Mouse (Mus musculus) CH12.LX (cell line): ENCODE measurements around the gene Tubb1. TPM values are rescaled to one million over a fixed set of nuclear protein-coding genes. Genes with fewer than 3 reads are reported as not detected.

Experiments
- DNase-seq: peaks from one replicate; pipeline ENCODE4 v3.0.0-alpha.2; 2013; ENCODE audit errors: extremely low read depth
- H3K27ac ChIP-seq: 2 replicates; pipeline ENCODE4 v1.5.1; 2012; ENCODE audit warnings: low read depth, mild to moderate bottlenecking, control low read depth, moderate library complexity; ENCODE audit not compliant: insufficient read depth
- H3K27me3 ChIP-seq: replicated peaks from 2 replicates; pipeline ENCODE3; 2012; ENCODE audit warnings: inconsistent platforms
- H3K36me3 ChIP-seq, 2 experiments: replicated peaks in 1 of 2; 2 replicates each; pipeline versions ENCODE3 to v1.6.1; 2012; ENCODE audit warnings: inconsistent platforms in 1 of 2, low read length in 1 of 2, mild to moderate bottlenecking in 1 of 2, mixed read lengths in 1 of 2, moderate library complexity in 1 of 2; ENCODE audit not compliant: control insufficient read depth in 1 of 2, insufficient read depth in 1 of 2
- H3K4me1 ChIP-seq, 2 experiments: 2 replicates each; pipeline ENCODE4 v1.6.1; 2012; ENCODE audit warnings: inconsistent platforms in 1 of 2, moderate library complexity in 1 of 2; ENCODE audit not compliant: insufficient read depth in 2 of 2, control insufficient read depth in 1 of 2
- H3K4me2 ChIP-seq: 2 replicates; pipeline ENCODE4 v1.6.1; 2012; ENCODE audit warnings: low read depth, mild to moderate bottlenecking, control low read depth; ENCODE audit not compliant: poor library complexity, insufficient read depth, severe bottlenecking
- H3K4me3 ChIP-seq, 3 experiments: fragments of 150-350 bp in 1 of 3; sonication (generic) in 1 of 3; replicated peaks in 1 of 3; 2 replicates each; pipeline versions ENCODE3 to v1.5.1; 2011 to 2012; ENCODE audit warnings: low read depth in 2 of 3, low read length in 2 of 3, mild to moderate bottlenecking in 2 of 3, moderate library complexity in 2 of 3, control low read depth in 1 of 3, improper control_type of control experiment in 1 of 3, inconsistent platforms in 1 of 3, mixed read lengths in 1 of 3; ENCODE audit not compliant: poor library complexity in 1 of 3
- H3K79me2 ChIP-seq: replicated peaks from 2 replicates; pipeline ENCODE4 v1.6.1; 2012; ENCODE audit warnings: mild to moderate bottlenecking, moderate library complexity; ENCODE audit not compliant: control insufficient read depth, poor library complexity, insufficient read depth, severe bottlenecking; ENCODE audit errors: extremely low read depth
- H3K9ac ChIP-seq: 2 replicates; pipeline ENCODE4 v1.6.1; 2012; ENCODE audit warnings: low read depth, mild to moderate bottlenecking, control low read depth, moderate library complexity; ENCODE audit not compliant: insufficient read depth
- H3K9me3 ChIP-seq: replicated peaks from 2 replicates; pipeline ENCODE3; 2012; ENCODE audit warnings: low read length, inconsistent platforms, mixed read lengths
- BHLHE40 ChIP-seq: IDR thresholded peaks from 2 replicates; pipeline ENCODE4 v1.6.1; 2011; ENCODE audit warnings: mild to moderate bottlenecking, low read depth, low read length, improper control_type of control experiment
- CHD1 ChIP-seq: IDR thresholded peaks from 2 replicates; pipeline ENCODE4 v1.6.1; 2012; ENCODE audit warnings: low read depth, low read length, improper control_type of control experiment, inconsistent platforms
- CHD2 ChIP-seq: IDR thresholded peaks from 2 replicates; pipeline ENCODE4 v1.6.1; 2011; ENCODE audit warnings: low read length, improper control_type of control experiment
- CTCF ChIP-seq, 2 experiments: IDR thresholded peaks in 1 of 2; conservative IDR thresholded peaks in 1 of 2; 2 replicates each; pipeline ENCODE4 v1.5.1; 2011 to 2012; ENCODE audit warnings: low read depth in 2 of 2, low read length in 2 of 2, improper control_type of control experiment in 1 of 2, inconsistent platforms in 1 of 2, mild to moderate bottlenecking in 1 of 2, moderate library complexity in 1 of 2
- E2F4 ChIP-seq: IDR thresholded peaks from 2 replicates; pipeline ENCODE4 v1.6.1; 2011; ENCODE audit warnings: low read depth, low read length, improper control_type of control experiment; ENCODE audit not compliant: insufficient replicate concordance
- ELF1 ChIP-seq: IDR thresholded peaks from 2 replicates; pipeline ENCODE4 v1.6.1; 2014; ENCODE audit warnings: low read depth, mild to moderate bottlenecking, inconsistent platforms, low read length, improper control_type of control experiment
- EP300 ChIP-seq: IDR thresholded peaks from 2 replicates; pipeline ENCODE4 v1.6.1; 2011; ENCODE audit warnings: low read length, improper control_type of control experiment
- ETS1 ChIP-seq: conservative IDR thresholded peaks from 2 replicates; pipeline ENCODE4 v1.6.1; 2012; ENCODE audit warnings: low read depth, mild to moderate bottlenecking, inconsistent platforms, low read length, improper control_type of control experiment, moderate library complexity
- GABPA ChIP-seq: IDR thresholded peaks from 2 replicates; pipeline ENCODE4 v1.6.1; 2012; ENCODE audit warnings: low read depth, low read length, improper control_type of control experiment, inconsistent platforms; ENCODE audit not compliant: insufficient replicate concordance
- HCFC1 ChIP-seq: IDR thresholded peaks from 2 replicates; pipeline ENCODE4 v1.6.1; 2012; ENCODE audit warnings: low read depth, mild to moderate bottlenecking, inconsistent platforms, low read length, improper control_type of control experiment
- JUN ChIP-seq: IDR thresholded peaks from 2 replicates; pipeline ENCODE4 v1.6.1; 2011; ENCODE audit warnings: low read depth, mild to moderate bottlenecking, low read length, improper control_type of control experiment, moderate library complexity; ENCODE audit not compliant: insufficient read depth
- JUND ChIP-seq: conservative IDR thresholded peaks from 2 replicates; pipeline ENCODE4 v1.6.1; 2011; ENCODE audit warnings: low read depth, low read length, improper control_type of control experiment
- KAT2A ChIP-seq: IDR thresholded peaks from 2 replicates; pipeline ENCODE4 v1.6.1; 2012; ENCODE audit warnings: low read length, improper control_type of control experiment, inconsistent platforms; ENCODE audit not compliant: insufficient replicate concordance
- MAFK ChIP-seq: IDR thresholded peaks from 2 replicates; pipeline ENCODE4 v1.6.1; 2011; ENCODE audit warnings: low read length, improper control_type of control experiment; ENCODE audit not compliant: insufficient replicate concordance
- MAX ChIP-seq: IDR thresholded peaks from 2 replicates; pipeline ENCODE4 v1.6.1; 2011; ENCODE audit warnings: low read length, improper control_type of control experiment
- MAZ ChIP-seq: IDR thresholded peaks from 2 replicates; pipeline ENCODE4 v1.6.1; 2012; ENCODE audit warnings: low read depth, mild to moderate bottlenecking, inconsistent platforms, low read length, improper control_type of control experiment, moderate library complexity
- MYC ChIP-seq: IDR thresholded peaks from 2 replicates; pipeline ENCODE4 v1.6.1; 2011; ENCODE audit warnings: low read depth, mild to moderate bottlenecking, improper control_type of control experiment, low read length
- NRF1 ChIP-seq: IDR thresholded peaks from 2 replicates; pipeline ENCODE4 v1.6.1; 2014; ENCODE audit warnings: low read depth, mild to moderate bottlenecking, inconsistent platforms, low read length, improper control_type of control experiment, moderate library complexity
- PAX5 ChIP-seq: IDR thresholded peaks from 2 replicates; pipeline ENCODE4 v1.6.1; 2012; ENCODE audit warnings: low read length, inconsistent platforms, mixed read lengths
- RAD21 ChIP-seq: IDR thresholded peaks from 2 replicates; pipeline ENCODE4 v1.6.1; 2011; ENCODE audit warnings: low read depth, mild to moderate bottlenecking, low read length, improper control_type of control experiment, moderate library complexity
- RCOR1 ChIP-seq: conservative IDR thresholded peaks from 2 replicates; pipeline ENCODE4 v1.6.1; 2012; ENCODE audit warnings: low read depth, mild to moderate bottlenecking, inconsistent platforms, low read length, improper control_type of control experiment
- SIN3A ChIP-seq: IDR thresholded peaks from 2 replicates; pipeline ENCODE4 v1.6.1; 2012; ENCODE audit warnings: low read length, improper control_type of control experiment, inconsistent platforms
- TBP ChIP-seq: conservative IDR thresholded peaks from 2 replicates; pipeline ENCODE4 v1.6.1; 2011; ENCODE audit warnings: low read depth, low read length, improper control_type of control experiment
- TCF12 ChIP-seq: IDR thresholded peaks from 2 replicates; pipeline ENCODE4 v1.6.1; 2014; ENCODE audit warnings: low read depth, mild to moderate bottlenecking, inconsistent platforms, low read length, improper control_type of control experiment
- USF1 ChIP-seq: IDR thresholded peaks from 2 replicates; pipeline ENCODE4 v1.6.1; 2014; ENCODE audit warnings: low read depth, mild to moderate bottlenecking, inconsistent platforms, low read length, improper control_type of control experiment
- USF2 ChIP-seq: conservative IDR thresholded peaks from 2 replicates; pipeline ENCODE4 v1.6.1; 2011; ENCODE audit warnings: low read depth, low read length, improper control_type of control experiment
- ZC3H11A ChIP-seq: IDR thresholded peaks from 2 replicates; pipeline ENCODE4 v1.6.1; 2012; ENCODE audit warnings: low read depth, mild to moderate bottlenecking, inconsistent platforms, low read length, improper control_type of control experiment
- ZKSCAN1 ChIP-seq: IDR thresholded peaks from 2 replicates; pipeline ENCODE4 v1.6.1; 2012; ENCODE audit warnings: low read depth, inconsistent platforms, low read length, improper control_type of control experiment, borderline replicate concordance
- ZMIZ1 ChIP-seq: IDR thresholded peaks from 2 replicates; pipeline ENCODE4 v1.6.1; 2012; ENCODE audit warnings: low read depth, mild to moderate bottlenecking, inconsistent platforms, low read length, improper control_type of control experiment
- ZNF384 ChIP-seq: IDR thresholded peaks from 2 replicates; pipeline ENCODE4 v1.6.1; 2012; ENCODE audit warnings: low read depth, low read length, improper control_type of control experiment, inconsistent platforms
- dilution Hi-C: fragments of 300-500 bp; cut with MboI; formaldehyde crosslinking; loops from 2 replicates; pipeline ENCODE4 v1.14.3; 2020; ENCODE audit warnings: low sequenced_read_pairs; ENCODE audit not compliant: extremely low pct_unique_long_range_greater_than_20kb, extremely low pct_ligation_motif_present
- in situ Hi-C: fragments of 300-500 bp; cut with MboI; formaldehyde crosslinking; loops from 3 replicates; pipeline ENCODE4 v1.14.3; 2019; ENCODE audit warnings: low sequenced_read_pairs, low pct_ligation_motif_present, low pct_unique_long_range_greater_than_20kb, mixed read lengths
- polyA plus RNA-seq: library from polyadenylated mRNA; unstranded; fragments of >175 nt; gene quantifications from 2 replicates; pipeline ENCODE4 v1.2.1, GENCODE M21; 2012; ENCODE audit warnings: low read depth; ENCODE audit not compliant: insufficient read length
- total RNA-seq, 2 experiments: library from RNA; depleted of rRNA; stranded (reverse); fragments of 300-350 nt in 1 of 2; fragments of >200 nt in 1 of 2; gene quantifications; 2 replicates each; pipeline ENCODE4 v1.2.3; 2012 to 2014

The Tubb1 gene
- total and polyA plus RNA-seq, 3 experiments: not detected

DNA sequence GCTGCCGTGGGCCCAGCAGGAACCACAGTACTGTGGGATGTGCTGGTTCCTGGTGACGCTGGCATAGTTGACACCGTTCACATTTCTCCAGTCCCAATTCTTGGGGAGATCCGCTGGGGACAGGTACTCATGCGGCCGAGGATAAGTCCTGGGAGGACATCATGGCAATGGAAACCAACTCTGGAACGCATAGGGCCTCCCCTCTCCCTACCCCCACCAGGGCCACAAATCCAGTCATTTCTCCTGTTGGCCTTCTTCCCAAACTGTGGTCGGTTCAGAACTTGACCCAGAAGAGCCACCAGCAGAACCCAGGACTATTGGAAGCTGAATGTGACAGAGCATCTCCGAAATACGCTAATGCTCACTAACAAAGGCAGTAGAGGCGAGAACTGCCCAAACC, 12.3 kb upstream of the Tubb1 start:
- H3K4me1 ChIP-seq: peaks cover 34 to 74% of the 10 kb centered on the region in 2 experiments
- peak overlapping the region; percentile 67 for H3K4me2 ChIP-seq
- H3K36me3 ChIP-seq: peaks cover 25 to 36% of the 10 kb centered on the region in 2 experiments
- TF ChIP-seq TCF12: no peak
- no peak for TF ChIP-seq RAD21
- TF ChIP-seq BHLHE40: 0 out of 2 replicates have a peak, but pooled peaks have one; percentile 1
- TF ChIP-seq, all 38 proteins: peak for 1
- H3K79me2 ChIP-seq: peaks cover 29% of the 10 kb centered on the region
- dilution Hi-C loops (no loop called here), in situ Hi-C loops (no loop called here)
- peak overlapping the region; percentile 61 for H3K9ac ChIP-seq
- peak overlapping the region; percentile 73 to 97 (median 96) for H3K4me3 ChIP-seq
- no peaks in the 10 kb centered on the region for H3K9me3 ChIP-seq
- DNase-seq: no peak
- H3K27me3 ChIP-seq: no peaks in the 10 kb centered on the region
- H3K27ac ChIP-seq: peak overlapping the region; percentile 20

DNA sequence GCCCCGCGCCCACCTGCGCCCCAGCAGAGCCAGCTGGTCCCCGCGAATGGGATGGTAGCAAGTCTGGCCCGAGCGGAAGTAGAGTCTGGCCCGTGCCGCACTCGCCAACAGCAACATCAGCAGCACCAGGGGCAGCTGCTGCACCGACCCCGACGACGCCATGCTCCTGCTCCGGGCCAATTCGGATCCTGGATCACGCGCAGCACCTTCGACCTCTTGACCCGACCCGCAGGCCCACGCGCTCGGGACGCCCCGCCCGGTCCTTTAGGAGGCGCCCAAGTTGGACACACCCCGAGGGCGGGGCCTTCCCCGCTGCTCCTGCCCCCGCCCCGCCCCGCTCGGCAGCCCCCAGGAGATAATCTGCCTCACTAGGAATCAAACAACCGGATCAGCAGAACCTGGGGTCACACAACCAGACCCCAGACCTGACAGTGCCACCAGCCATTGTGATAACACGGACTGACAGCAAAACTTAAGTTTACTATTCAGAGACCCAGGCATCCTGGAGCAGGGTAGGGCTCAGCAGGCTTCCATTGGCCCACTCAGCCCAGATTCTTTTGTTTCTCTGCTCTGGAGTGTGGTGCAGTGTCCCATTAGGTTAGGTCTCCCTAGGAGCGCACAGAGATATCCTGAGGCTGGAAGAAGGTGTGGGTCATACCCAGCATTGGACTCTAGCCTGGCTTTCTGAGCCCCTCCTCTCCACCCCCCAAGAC, 11.6 kb upstream of the Tubb1 start, which contains the start of gene Ctsz:
Gene Ctsz, minus strand, starts transcription at position 303 of the 713 bp plus-strand sequence.
- Histone ChIP-seq H3K36me3 (peaks cover 19 to 29% of the 10 kb centered on the region in 2 experiments), H3K9ac (peak within 1 kb of the TSS; percentile 61), H3K4me2 (peak within 1 kb of the TSS; percentile 92), H3K9me3 (no peaks in the 10 kb centered on the region), H3K79me2 (peaks cover 29% of the 10 kb centered on the region), H3K4me1 (peaks cover 36 to 80% of the 10 kb centered on the region in 2 experiments), H3K27me3 (peaks cover 1% of the 10 kb centered on the region), H3K4me3 (peak within 1 kb of the TSS; percentile 73 to 97 (median 96)), H3K27ac (peak within 1 kb of the TSS; percentile 20)
- peak; percentile 64 for DNase-seq
- in situ Hi-C loops: no loop called here
- dilution Hi-C loops: no loop called here
- TF ChIP-seq RCOR1 (no peak), USF2 (no peak), MAZ (peak; percentile 89; the same call in 1 of the 2 replicates), BHLHE40 (peak; percentile 86), SIN3A (no peak; the same call in 1 of the 2 replicates), ZC3H11A (no peak), EP300 (no peak; the same call in 1 of the 2 replicates), CHD2 (no peak; the same call in 1 of the 2 replicates), ZKSCAN1 (no peak), JUND (no peak), CTCF (conservative IDR thresholded peaks at IDR 0.05 in 1 of 2, IDR thresholded peaks at IDR 0.05 in 1 of 2; ENCODE audit: low read depth in 2 of 2, low read length in 2 of 2) (no peak), ETS1 (no peak), CHD1 (no peak), MAFK (no peak), HCFC1 (no peak; the same call in 1 of the 2 replicates), JUN (no peak), ZMIZ1 (peak; percentile 74; the same call in 1 of the 2 replicates), RAD21 (no peak), KAT2A (no peak), TBP (no peak), PAX5 (no peak), NRF1 (peak; percentile 37; the same call in 1 of the 2 replicates), MAX (peak; percentile 50; the same call in 1 of the 2 replicates), ELF1 (peak; percentile 53; the same call in 1 of the 2 replicates), ZNF384 (no peak), E2F4 (no peak), MYC (peak; percentile 34; the same call in 1 of the 2 replicates), USF1 (no peak), TCF12 (peak; percentile 64), GABPA (no peak)
